Mouse (Mus musculus): Measurements from ENCODE around the gene Vmn1r1. TPM values are rescaled to one million over a fixed set of nuclear protein-coding genes. Genes with fewer than 3 reads are reported as not detected.

Gene Vmn1r1
- total and polyA plus RNA-seq, 3 experiments: not detected

DNA sequence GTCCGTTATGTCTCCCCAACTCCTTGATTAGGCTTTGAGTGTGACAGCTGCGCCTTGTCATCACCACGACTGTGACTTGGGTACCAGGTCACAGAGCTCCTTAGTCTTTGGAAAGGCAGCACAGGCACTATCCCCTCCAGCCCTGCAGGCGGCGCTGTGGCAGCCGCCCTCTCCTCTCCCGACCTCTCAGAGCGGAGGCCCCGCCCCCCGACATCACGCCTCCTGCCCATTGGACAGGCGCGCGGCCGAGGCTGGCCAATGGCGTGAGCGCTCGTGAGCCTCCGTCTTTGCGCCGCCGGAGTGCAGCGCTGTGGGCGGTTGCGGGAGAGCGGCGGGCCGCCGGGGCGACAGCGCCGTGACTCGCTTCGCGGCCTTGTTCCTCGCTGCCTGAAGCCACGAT, 39.8 kb downstream of the Vmn1r1 start, which contains the start of gene Srp9 (continued):
- TF ChIP-seq JUN (IDR thresholded peaks at IDR 0.05; ENCODE audit: insufficient read depth, low read depth, low read length) (no peak), CTCF (conservative IDR thresholded peaks at IDR 0.05 in 1 of 2, IDR thresholded peaks at IDR 0.05 in 1 of 2; ENCODE audit: low read depth in 2 of 2, low read length in 2 of 2) (peak; percentile 92), HCFC1 (IDR thresholded peaks at IDR 0.05; ENCODE audit: low read depth, low read length) (peak; percentile 66), ZNF384 (IDR thresholded peaks at IDR 0.05; ENCODE audit: low read depth, low read length) (no peak), ETS1 (conservative IDR thresholded peaks at IDR 0.05; ENCODE audit: low read depth, low read length) (no peak), MXI1 (IDR thresholded peaks at IDR 0.05; ENCODE audit: low read depth, low read length) (no peak), POLR2AphosphoS2 (IDR thresholded peaks at IDR 0.05; ENCODE audit: low read depth, low read length) (no peak), TBP (conservative IDR thresholded peaks at IDR 0.05; ENCODE audit: low read depth, low read length) (no peak), ZKSCAN1 (IDR thresholded peaks at IDR 0.05; ENCODE audit: borderline replicate concordance, low read depth, low read length) (no peak), PAX5 (IDR thresholded peaks at IDR 0.05; ENCODE audit: low read length) (no peak), MYC (IDR thresholded peaks at IDR 0.05; ENCODE audit: low read depth, low read length) (0 out of 2 replicates have a peak, but pooled peaks have one; percentile 19), NRF1 (IDR thresholded peaks at IDR 0.05; ENCODE audit: low read depth, low read length) (0 out of 2 replicates have a peak, but pooled peaks have one; percentile 46), NELFE (IDR thresholded peaks at IDR 0.05; ENCODE audit: low read depth, low read length) (peak; percentile 68), ELF1 (IDR thresholded peaks at IDR 0.05; ENCODE audit: low read depth, low read length) (no peak), SMC3 (IDR thresholded peaks at IDR 0.05; ENCODE audit: low read depth, low read length) (peak; percentile 58), EP300 (IDR thresholded peaks at IDR 0.05; ENCODE audit: low read length) (no peak), JUND (conservative IDR thresholded peaks at IDR 0.05; ENCODE audit: low read depth, low read length) (no peak), USF1 (IDR thresholded peaks at IDR 0.05; ENCODE audit: low read depth, low read length) (no peak), BHLHE40 (IDR thresholded peaks at IDR 0.05; ENCODE audit: low read depth, low read length) (peak; percentile 61)

DNA sequence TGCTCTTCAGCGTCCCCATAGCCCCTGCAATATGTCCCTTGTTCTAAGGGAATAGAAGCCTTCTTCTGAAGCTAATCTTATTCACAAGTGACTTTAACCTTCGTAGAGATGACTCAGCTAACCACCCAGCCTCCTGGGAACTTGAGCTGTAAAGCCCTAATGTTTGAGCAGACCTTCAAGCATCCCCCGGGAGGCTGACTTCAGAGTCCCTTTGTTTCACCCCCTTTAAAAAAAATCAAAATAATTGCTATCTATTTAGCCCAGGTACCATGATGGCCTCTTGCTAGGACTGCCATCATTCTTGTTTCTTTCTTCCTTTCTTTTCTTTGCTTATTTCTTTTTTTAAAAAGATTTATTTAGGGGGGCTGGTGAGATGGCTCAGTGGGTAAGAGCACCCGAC, 41.9 kb downstream of the Vmn1r1 start:
- Histone ChIP-seq H3K9ac (ENCODE audit: insufficient read depth, low read depth) (peak overlapping the region; percentile 25; the same call in 1 of the 2 replicates), H3K27me3 (replicated peaks) (no peaks in the 10 kb centered on the region), H3K4me3 (replicated peaks in 1 of 3; ENCODE audit: low read depth in 2 of 3, low read length in 2 of 3, poor library complexity in 1 of 3) (no peak overlapping the region), H3K4me1 (ENCODE audit: control insufficient read depth in 1 of 2, insufficient read depth in 2 of 2) (peaks cover 10 to 44% of the 10 kb centered on the region in 2 experiments), H3K4me2 (ENCODE audit: insufficient read depth, low read depth, poor library complexity, severe bottlenecking) (peak overlapping the region; percentile 2; the same call in 1 of the 2 replicates), H3K79me2 (replicated peaks; ENCODE audit: control insufficient read depth, extremely low read depth, insufficient read depth, poor library complexity, severe bottlenecking) (peaks cover 22% of the 10 kb centered on the region), H3K9me3 (replicated peaks; ENCODE audit: low read length) (no peaks in the 10 kb centered on the region), H3K27ac (ENCODE audit: insufficient read depth, low read depth) (peak overlapping the region; percentile 42; the same call in 1 of the 2 replicates), H3K36me3 (replicated peaks in 1 of 2; ENCODE audit: control insufficient read depth in 1 of 2, insufficient read depth in 1 of 2, low read length in 1 of 2) (peaks cover 7 to 16% of the 10 kb centered on the region in 2 experiments)
- in situ Hi-C loops (cut with MboI; ENCODE audit: low pct_ligation_motif_present, low pct_unique_long_range_greater_than_20kb, low sequenced_read_pairs): no loop called here
- TF ChIP-seq JUND (conservative IDR thresholded peaks at IDR 0.05; ENCODE audit: low read depth, low read length) (peak; percentile 11; the same call in 1 of the 2 replicates), EP300 (IDR thresholded peaks at IDR 0.05; ENCODE audit: low read length) (0 out of 2 replicates have a peak, but pooled peaks have one; percentile 36), ZC3H11A (IDR thresholded peaks at IDR 0.05; ENCODE audit: low read depth, low read length) (no peak), GABPA (IDR thresholded peaks at IDR 0.05; ENCODE audit: insufficient replicate concordance, low read depth, low read length) (no peak), ETS1 (conservative IDR thresholded peaks at IDR 0.05; ENCODE audit: low read depth, low read length) (0 out of 2 replicates have a peak, but pooled peaks have one; percentile 32), ZNF384 (IDR thresholded peaks at IDR 0.05; ENCODE audit: low read depth, low read length) (peak; percentile 54; the same call in 1 of the 2 replicates)
- dilution Hi-C loops (cut with MboI; ENCODE audit: extremely low pct_ligation_motif_present, extremely low pct_unique_long_range_greater_than_20kb, low sequenced_read_pairs): no loop called here
- peak; percentile 73 for DNase-seq (ENCODE audit: extremely low read depth)

Data from CH12.LX (cell line).